Mouse (Mus musculus): Measurements from ENCODE around the gene Cab39l. TPM values are rescaled to one million over a fixed set of nuclear protein-coding genes. Genes with fewer than 3 reads are reported as not detected.
"Not testable (repeated sequence)": the region's sequence is repeated elsewhere in the genome, so short reads cannot be mapped to it uniquely, and the experiment has no call there.

Cab39l gene
- polyA plus RNA-seq, 1 experiment from 2014 or later, result 28.1 TPM

GRCm38 (mm10) chr14:59594988-59595387, 154.2 kb downstream of the Cab39l start:
- H3K4me3 ChIP-seq, result no peak overlapping the region
- no peak overlapping the region for H3K9ac ChIP-seq
- H3K27me3 ChIP-seq, result no peaks in the 10 kb centered on the region
- H3K4me1 ChIP-seq, result peaks cover 12% of the 10 kb centered on the region
- no peak for ATAC-seq
- H3K9me3 ChIP-seq (replicated peaks), result no peaks in the 10 kb centered on the region
- 88% methylated on average over 3 of the region's 3 CpGs for WGBS
- no peak overlapping the region for H3K4me2 ChIP-seq
- H3K36me3 ChIP-seq (ENCODE audit: poor library complexity, severe bottlenecking), result peaks cover 34% of the 10 kb centered on the region
- no peak overlapping the region for H3K27ac ChIP-seq

GRCm38 (mm10) chr14:59597398-59598259, 156.9 kb downstream of the Cab39l start, which contains the start of gene Cdadc1:
Cdadc1 (minus strand) TSS chr14:59597959.
- H3K36me3 ChIP-seq (ENCODE audit: poor library complexity, severe bottlenecking), result peaks cover 14% of the 10 kb centered on the region
- H3K27ac ChIP-seq, result peak within 1 kb of the TSS; percentile 61
- H3K27me3 ChIP-seq, result 0 out of 2 replicates have a peak, but pooled peaks cover 4% of the 10 kb centered on the region
- peak within 1 kb of the TSS; percentile 91 for H3K4me2 ChIP-seq
- H3K4me1 ChIP-seq, result peaks cover 12% of the 10 kb centered on the region
- H3K9me3 ChIP-seq (replicated peaks), result no peaks in the 10 kb centered on the region
- peak within 1 kb of the TSS; percentile 91 for H3K9ac ChIP-seq
- peak; percentile 97 for ATAC-seq
- under 1% methylated on average over 46 of the region's 48 CpGs for WGBS
- peak within 1 kb of the TSS; percentile 92 for H3K4me3 ChIP-seq

GRCm38 (mm10) chr14:59598260-59598627, 157.5 kb downstream of the Cab39l start:
- peak overlapping the region; percentile 92 for H3K4me3 ChIP-seq
- peaks cover 11% of the 10 kb centered on the region; the same call in 1 of the 2 replicates for H3K36me3 ChIP-seq (ENCODE audit: poor library complexity, severe bottlenecking)
- H3K27ac ChIP-seq, result peak overlapping the region; percentile 61
- H3K4me1 ChIP-seq, result peaks cover 12% of the 10 kb centered on the region
- peaks cover 10% of the 10 kb centered on the region; the same call in 1 of the 2 replicates for H3K27me3 ChIP-seq
- no peaks in the 10 kb centered on the region for H3K9me3 ChIP-seq (replicated peaks)
- H3K4me2 ChIP-seq, result peak overlapping the region; percentile 91
- 3% methylated on average over 8 of the region's 8 CpGs for WGBS
- peak overlapping the region; percentile 91 for H3K9ac ChIP-seq
- peak; percentile 66 for ATAC-seq

GRCm38 (mm10) chr14:59604002-59604645, 163.4 kb downstream of the Cab39l start:
- Histone ChIP-seq H3K4me3 (no peak overlapping the region), H3K27ac (no peak overlapping the region), H3K9ac (no peak overlapping the region), H3K4me1 (no peaks in the 10 kb centered on the region), H3K9me3 (replicated peaks) (no peaks in the 10 kb centered on the region), H3K4me2 (no peak overlapping the region), H3K27me3 (peaks cover 12% of the 10 kb centered on the region; the same call in 1 of the 2 replicates), H3K36me3 (ENCODE audit: poor library complexity, severe bottlenecking) (no peaks in the 10 kb centered on the region)
- no peak for ATAC-seq
- 73% methylated on average over 5 of the region's 5 CpGs for WGBS

GRCm38 (mm10) chr14:59605671-59606353, 165.0 kb downstream of the Cab39l start:
- WGBS, result 13% methylated on average over 5 of the region's 5 CpGs

GRCm38 (mm10) chr14:59607021-59607420, 166.2 kb downstream of the Cab39l start:
- WGBS, result 65% methylated on average over 3 of the region's 3 CpGs
- ATAC-seq, result no peak
- no peak overlapping the region for H3K27ac ChIP-seq

More at GRCm38 (mm10) chr14:59605671-59606353, 165.0 kb downstream of the Cab39l start:
- H3K4me2 ChIP-seq, result no peak overlapping the region
- no peaks in the 10 kb centered on the region for H3K9me3 ChIP-seq (replicated peaks)
- no peak overlapping the region for H3K27ac ChIP-seq
- H3K27me3 ChIP-seq, result peaks cover 12% of the 10 kb centered on the region; the same call in 1 of the 2 replicates
- H3K4me3 ChIP-seq, result no peak overlapping the region
- no peak overlapping the region for H3K9ac ChIP-seq
- ATAC-seq, result peak; percentile 71
- no peaks in the 10 kb centered on the region for H3K4me1 ChIP-seq
- H3K36me3 ChIP-seq (ENCODE audit: poor library complexity, severe bottlenecking), result no peaks in the 10 kb centered on the region

GRCm38 (mm10) chr14:59612920-59613625, 172.3 kb downstream of the Cab39l start:
- H3K9me3 ChIP-seq (replicated peaks), result no peaks in the 10 kb centered on the region
- peak; percentile 62; the same call in 1 of the 2 replicates for ATAC-seq
- H3K9ac ChIP-seq, result no peak overlapping the region
- H3K36me3 ChIP-seq (ENCODE audit: poor library complexity, severe bottlenecking), result no peaks in the 10 kb centered on the region
- H3K4me3 ChIP-seq, result no peak overlapping the region
- WGBS, result 47% methylated on average over 14 of the region's 14 CpGs
- peaks cover 4% of the 10 kb centered on the region; the same call in 1 of the 2 replicates for H3K4me1 ChIP-seq
- peaks cover 4% of the 10 kb centered on the region for H3K27me3 ChIP-seq
- H3K27ac ChIP-seq, result no peak overlapping the region
- no peak overlapping the region for H3K4me2 ChIP-seq

More at GRCm38 (mm10) chr14:59607021-59607420, 166.2 kb downstream of the Cab39l start:
- Histone ChIP-seq H3K4me2 (no peak overlapping the region), H3K27me3 (peaks cover 7% of the 10 kb centered on the region; the same call in 1 of the 2 replicates), H3K9ac (no peak overlapping the region), H3K4me3 (no peak overlapping the region), H3K4me1 (no peaks in the 10 kb centered on the region), H3K9me3 (replicated peaks) (no peaks in the 10 kb centered on the region), H3K36me3 (ENCODE audit: poor library complexity, severe bottlenecking) (no peaks in the 10 kb centered on the region)

GRCm38 (mm10) chr14:59614149-59614548, 173.4 kb downstream of the Cab39l start:
- H3K27me3 ChIP-seq; H3K4me3 ChIP-seq; H3K9me3 ChIP-seq (replicated peaks); H3K4me1 ChIP-seq; H3K9ac ChIP-seq; H3K4me2 ChIP-seq; H3K27ac ChIP-seq; ATAC-seq; H3K36me3 ChIP-seq (ENCODE audit: poor library complexity, severe bottlenecking): not testable (repeated sequence)
- 82% methylated on average over 3 of the region's 3 CpGs for WGBS

- Histone ChIP-seq H3K27ac (no peak overlapping the region), H3K9ac (no peak overlapping the region), H3K4me3 (no peak overlapping the region), H3K4me1 (peaks cover 4% of the 10 kb centered on the region; the same call in 1 of the 2 replicates), H3K9me3 (replicated peaks) (no peaks in the 10 kb centered on the region), H3K27me3 (peaks cover 4% of the 10 kb centered on the region), H3K36me3 (ENCODE audit: poor library complexity, severe bottlenecking) (no peaks in the 10 kb centered on the region), H3K4me2 (no peak overlapping the region)
- no peak for ATAC-seq
- 27% methylated on average over 7 of the region's 7 CpGs for WGBS
These were observed 176.0 kb downstream of the Cab39l start for GRCm38 (mm10) chr14:59616802-59617201.

- no peak overlapping the region for H3K9ac ChIP-seq
- no peaks in the 10 kb centered on the region for H3K9me3 ChIP-seq (replicated peaks)
- no peaks in the 10 kb centered on the region for H3K36me3 ChIP-seq (ENCODE audit: poor library complexity, severe bottlenecking)
- peak overlapping the region; percentile 84; the same call in 1 of the 2 replicates for H3K4me3 ChIP-seq
- no peak overlapping the region for H3K27ac ChIP-seq
- WGBS, result 22% methylated on average over 9 of the region's 9 CpGs
- no peak for ATAC-seq
- H3K4me1 ChIP-seq, result peaks cover 39% of the 10 kb centered on the region
- H3K4me2 ChIP-seq, result peak overlapping the region; percentile 77
- peaks cover 7% of the 10 kb centered on the region; the same call in 1 of the 2 replicates for H3K27me3 ChIP-seq
These were observed 183.6 kb downstream of the Cab39l start for GRCm38 (mm10) chr14:59624326-59624885.

Data from forebrain, embryonic 13.5 days (tissue).